Mouse (Mus musculus) ES-Bruce4 (cell line): ENCODE measurements around the gene Zfp184. TPM values are rescaled to one million over a fixed set of nuclear protein-coding genes. Genes with fewer than 3 reads are reported as not detected.
A peak's percentile ranks its signal among the peaks of the same experiment; 100 is the strongest.
"Not testable (repeated sequence)": the region's sequence is repeated elsewhere in the genome, so short reads cannot be mapped to it uniquely, and the experiment has no call there.

Source experiments
- H3K27ac ChIP-seq: 2 replicates; pipeline ENCODE4 v1.5.1; 2012; ENCODE audit warnings: low read length, inconsistent platforms; ENCODE audit not compliant: insufficient read depth
- H3K27me3 ChIP-seq: 2 replicates; pipeline ENCODE4 v1.6.1; 2012; ENCODE audit warnings: mild to moderate bottlenecking, low read length, inconsistent platforms; ENCODE audit not compliant: control insufficient read depth, poor library complexity, insufficient read depth, severe bottlenecking
- H3K36me3 ChIP-seq: 2 replicates; pipeline ENCODE4 v1.6.1; 2012; ENCODE audit warnings: inconsistent platforms, mild to moderate bottlenecking, low read length, moderate library complexity; ENCODE audit not compliant: control insufficient read depth, poor library complexity, insufficient read depth, severe bottlenecking
- H3K4me1 ChIP-seq: one replicate; pipeline ENCODE4 v1.8.1; 2011; ENCODE audit warnings: low read length; ENCODE audit not compliant: control insufficient read depth, insufficient read depth
- H3K4me3 ChIP-seq: 2 replicates; pipeline ENCODE4 v1.5.1; 2011; ENCODE audit warnings: low read depth, mild to moderate bottlenecking, low read length
- H3K9ac ChIP-seq: 2 replicates; pipeline ENCODE4 v1.6.1; 2012; ENCODE audit warnings: low read depth, mild to moderate bottlenecking, inconsistent platforms; ENCODE audit not compliant: poor library complexity, severe bottlenecking
- H3K9me3 ChIP-seq: replicated peaks from 2 replicates; pipeline ENCODE4 v1.6.1; 2012; ENCODE audit warnings: mild to moderate bottlenecking, low read length, inconsistent platforms; ENCODE audit not compliant: control insufficient read depth, poor library complexity, insufficient read depth, severe bottlenecking
- CTCF ChIP-seq: IDR thresholded peaks from one replicate; pipeline ENCODE4 v1.8.1; 2011; ENCODE audit warnings: low read depth, low read length
- EP300 ChIP-seq: IDR thresholded peaks from 2 replicates; pipeline ENCODE4 v1.6.1; 2011; ENCODE audit warnings: low read depth, low read length; ENCODE audit not compliant: insufficient read depth
- POLR2A ChIP-seq: IDR thresholded peaks from one replicate; pipeline ENCODE4 v1.8.1; 2011; ENCODE audit warnings: low read length; ENCODE audit not compliant: insufficient read depth
- polyA plus RNA-seq: library from polyadenylated mRNA; stranded (reverse); fragments of >200 nt; gene quantifications from 2 replicates; pipeline ENCODE4 v1.2.4, GENCODE M21; 2011; ENCODE audit warnings: low read depth; ENCODE audit not compliant: missing spikeins, insufficient read depth, insufficient read length

Gene Zfp184
- 8.1 and 11.5 TPM in 2 replicates for polyA plus RNA-seq

- Histone ChIP-seq H3K36me3 (peaks cover 5% of the 10 kb centered on the region; the same call in 1 of the 2 replicates), H3K27ac (peak within 1 kb of the TSS; percentile 27), H3K4me3 (peak within 1 kb of the TSS; percentile 99), H3K4me1 (no peaks in the 10 kb centered on the region), H3K27me3 (no peaks in the 10 kb centered on the region), H3K9ac (peak within 1 kb of the TSS; percentile 76), H3K9me3 (no peaks in the 10 kb centered on the region)
- TF ChIP-seq POLR2A (peak; percentile 4), EP300 (no peak), CTCF (no peak)
Observed at GRCm38 (mm10) chr13:21944926-21945740, at the start of gene Zfp184. Zfp184 (plus strand) TSS chr13:21945094.

GRCm38 (mm10) chr13:21896549-21897244 is 48.2 kb upstream of the Zfp184 start:
- TF ChIP-seq POLR2A = no peak
- TF ChIP-seq EP300 = 0 out of 2 replicates have a peak, but pooled peaks have one; percentile 22
- Histone ChIP-seq H3K36me3 (no peaks in the 10 kb centered on the region), H3K27ac (no peak overlapping the region), H3K27me3 (0 out of 2 replicates have a peak, but pooled peaks cover 1% of the 10 kb centered on the region), H3K4me1 (no peaks in the 10 kb centered on the region), H3K9me3 (peaks cover 21% of the 10 kb centered on the region), H3K4me3 (peak overlapping the region; percentile 64), H3K9ac (peak overlapping the region; percentile 57; the same call in 1 of the 2 replicates)

- H3K36me3 ChIP-seq = no peaks in the 10 kb centered on the region
- 0 out of 2 replicates have a peak, but pooled peaks cover 1% of the 10 kb centered on the region for H3K27me3 ChIP-seq
- TF ChIP-seq POLR2A (no peak), EP300 (no peak), CTCF (no peak)
- H3K27ac ChIP-seq = peak overlapping the region; percentile 14
- peaks cover 21% of the 10 kb centered on the region for H3K9me3 ChIP-seq
- H3K4me3 ChIP-seq = peak overlapping the region; percentile 64
- H3K9ac ChIP-seq = peak overlapping the region; percentile 57
- no peaks in the 10 kb centered on the region for H3K4me1 ChIP-seq
Observed at GRCm38 (mm10) chr13:21897245-21897634, 47.7 kb upstream of the Zfp184 start.

GRCm38 (mm10) chr13:21900870-21901565 is 43.9 kb upstream of the Zfp184 start:
- H3K9ac ChIP-seq, H3K4me1 ChIP-seq, H3K27me3 ChIP-seq, H3K36me3 ChIP-seq, H3K4me3 ChIP-seq: not testable (repeated sequence)
- peaks cover 19% of the 10 kb centered on the region for H3K9me3 ChIP-seq
- H3K27ac ChIP-seq = peak overlapping the region; percentile 87

- no peaks in the 10 kb centered on the region for H3K36me3 ChIP-seq
- no peak overlapping the region for H3K4me3 ChIP-seq
- no peak overlapping the region for H3K9ac ChIP-seq
- peaks cover 2% of the 10 kb centered on the region for H3K4me1 ChIP-seq
- H3K27me3 ChIP-seq = no peaks in the 10 kb centered on the region
- peaks cover 18% of the 10 kb centered on the region for H3K9me3 ChIP-seq
- no peak overlapping the region for H3K27ac ChIP-seq
- TF ChIP-seq POLR2A (no peak), EP300 (no peak), CTCF (no peak)
Observed at GRCm38 (mm10) chr13:21903500-21903899, 41.4 kb upstream of the Zfp184 start.

GRCm38 (mm10) chr13:21904090-21904489 is 40.8 kb upstream of the Zfp184 start:
- H3K9me3 ChIP-seq = peaks cover 18% of the 10 kb centered on the region
- H3K27ac ChIP-seq, H3K36me3 ChIP-seq, H3K27me3 ChIP-seq, H3K9ac ChIP-seq, H3K4me1 ChIP-seq, H3K4me3 ChIP-seq: not testable (repeated sequence)
